Mouse (Mus musculus) CH12.LX (cell line): ENCODE data around the gene Pfdn6.

ENCODE experiments used
- CHD2 ChIP-seq: IDR thresholded peaks from 2 replicates; pipeline ENCODE4 v1.6.1; 2011; ENCODE audit warnings: low read length, improper control_type of control experiment
- CTCF ChIP-seq, 2 experiments: IDR thresholded peaks in 1 of 2; conservative IDR thresholded peaks in 1 of 2; 2 replicates each; pipeline ENCODE4 v1.5.1; 2011 to 2012; ENCODE audit warnings: low read depth in 2 of 2, low read length in 2 of 2, improper control_type of control experiment in 1 of 2, inconsistent platforms in 1 of 2, mild to moderate bottlenecking in 1 of 2, moderate library complexity in 1 of 2
- EP300 ChIP-seq: IDR thresholded peaks from 2 replicates; pipeline ENCODE4 v1.6.1; 2011; ENCODE audit warnings: low read length, improper control_type of control experiment
- HCFC1 ChIP-seq: IDR thresholded peaks from 2 replicates; pipeline ENCODE4 v1.6.1; 2012; ENCODE audit warnings: low read depth, mild to moderate bottlenecking, inconsistent platforms, low read length, improper control_type of control experiment
- IRF4 ChIP-seq: IDR thresholded peaks from 2 replicates; pipeline ENCODE4 v1.6.1; 2014; ENCODE audit warnings: low read depth, mild to moderate bottlenecking, inconsistent platforms, low read length, improper control_type of control experiment
- JUN ChIP-seq: IDR thresholded peaks from 2 replicates; pipeline ENCODE4 v1.6.1; 2011; ENCODE audit warnings: low read depth, mild to moderate bottlenecking, low read length, improper control_type of control experiment, moderate library complexity; ENCODE audit not compliant: insufficient read depth
- MXI1 ChIP-seq: IDR thresholded peaks from 2 replicates; pipeline ENCODE4 v1.6.1; 2011; ENCODE audit warnings: mild to moderate bottlenecking, low read depth, low read length, improper control_type of control experiment
- MYC ChIP-seq: IDR thresholded peaks from 2 replicates; pipeline ENCODE4 v1.6.1; 2011; ENCODE audit warnings: low read depth, mild to moderate bottlenecking, improper control_type of control experiment, low read length
- POLR2A ChIP-seq: IDR thresholded peaks from 2 replicates; pipeline ENCODE4 v1.6.1; 2011; ENCODE audit warnings: low read depth, mild to moderate bottlenecking, improper control_type of control experiment, low read length
- POLR2AphosphoS2 ChIP-seq: IDR thresholded peaks from 2 replicates; pipeline ENCODE4 v1.6.1; 2011; ENCODE audit warnings: low read depth, low read length, improper control_type of control experiment
- SIN3A ChIP-seq: IDR thresholded peaks from 2 replicates; pipeline ENCODE4 v1.6.1; 2012; ENCODE audit warnings: low read length, improper control_type of control experiment, inconsistent platforms
- TBP ChIP-seq: conservative IDR thresholded peaks from 2 replicates; pipeline ENCODE4 v1.6.1; 2011; ENCODE audit warnings: low read depth, low read length, improper control_type of control experiment
- UBTF ChIP-seq: IDR thresholded peaks from 2 replicates; pipeline ENCODE4 v1.6.1; 2012; ENCODE audit warnings: low read depth, mild to moderate bottlenecking, inconsistent platforms, low read length, improper control_type of control experiment, moderate library complexity

- TF ChIP-seq IRF4 (no peak), MYC (no peak), TBP (no peak), CTCF (conservative IDR thresholded peaks at IDR 0.05 in 1 of 2, IDR thresholded peaks at IDR 0.05 in 1 of 2; ENCODE audit: low read depth in 2 of 2, low read length in 2 of 2) (no peak), CHD2 (no peak), EP300 (no peak), MXI1 (no peak), JUN (no peak), UBTF (no peak), HCFC1 (no peak), SIN3A (no peak), POLR2A (no peak), POLR2AphosphoS2 (no peak)
These were observed 4.6 kb downstream of the Pfdn6 start for GRCm38 (mm10) chr17:33935422-33936055.
